Mouse (Mus musculus) heart, adult 8-10 months (tissue): ENCODE data around the gene Hoxd10. TPM values are rescaled to one million over a fixed set of nuclear protein-coding genes. Genes with fewer than 3 reads are reported as not detected.

Experiments
- DNase-seq: peaks from one replicate; pipeline ENCODE4 v3.0.0; 2022; ENCODE audit warnings: low spot score
- total RNA-seq, 4 experiments: library from RNA; stranded (reverse); gene quantifications; 2 replicates each; pipeline ENCODE4 v1.2.4; 2022

The Hoxd10 gene
- total RNA-seq, 4 experiments from 2014 or later, result 0.12 TPM; not detected in 3

DNA sequence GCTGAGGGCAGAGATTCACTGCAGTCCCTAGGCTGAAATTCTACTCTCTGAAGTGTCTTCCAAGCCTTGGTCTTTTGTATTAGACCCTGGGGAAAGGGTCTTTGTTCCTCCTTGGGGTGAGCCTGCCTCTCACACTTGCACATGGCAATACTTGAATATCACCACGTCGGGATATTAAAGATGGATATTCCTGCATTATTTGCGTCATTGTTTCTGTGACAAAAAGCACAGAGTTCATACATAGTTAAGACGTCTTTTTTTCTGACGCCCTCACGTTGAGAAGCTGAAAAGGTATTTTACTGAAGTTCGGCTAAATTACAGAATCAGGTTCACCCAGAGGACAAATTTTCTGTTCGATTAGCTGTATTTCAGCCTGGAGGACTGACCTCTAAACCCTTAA, 38.6 kb downstream of the Hoxd10 start:
- DNase-seq, result no peak

DNA sequence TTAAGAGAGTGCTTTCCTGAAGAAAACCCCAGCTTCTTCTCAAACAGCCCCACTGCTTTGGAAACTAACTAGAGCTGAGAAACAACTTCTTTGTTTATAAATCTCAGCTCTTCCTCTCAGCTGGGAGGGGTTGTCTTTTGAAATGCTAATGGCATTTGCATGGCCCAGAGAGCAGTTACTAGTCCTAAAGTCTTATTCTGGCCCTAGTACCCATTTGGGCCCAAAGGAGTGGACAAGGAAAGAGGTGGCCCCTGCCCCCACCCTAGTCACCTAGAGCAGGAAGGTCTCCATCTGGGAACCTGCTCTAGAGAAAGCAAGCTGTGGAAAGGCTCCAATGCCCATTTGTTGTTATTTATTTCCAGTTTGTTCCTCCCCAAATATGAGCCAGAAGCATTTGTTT, 39.3 kb downstream of the Hoxd10 start:
- DNase-seq, result no peak

DNA sequence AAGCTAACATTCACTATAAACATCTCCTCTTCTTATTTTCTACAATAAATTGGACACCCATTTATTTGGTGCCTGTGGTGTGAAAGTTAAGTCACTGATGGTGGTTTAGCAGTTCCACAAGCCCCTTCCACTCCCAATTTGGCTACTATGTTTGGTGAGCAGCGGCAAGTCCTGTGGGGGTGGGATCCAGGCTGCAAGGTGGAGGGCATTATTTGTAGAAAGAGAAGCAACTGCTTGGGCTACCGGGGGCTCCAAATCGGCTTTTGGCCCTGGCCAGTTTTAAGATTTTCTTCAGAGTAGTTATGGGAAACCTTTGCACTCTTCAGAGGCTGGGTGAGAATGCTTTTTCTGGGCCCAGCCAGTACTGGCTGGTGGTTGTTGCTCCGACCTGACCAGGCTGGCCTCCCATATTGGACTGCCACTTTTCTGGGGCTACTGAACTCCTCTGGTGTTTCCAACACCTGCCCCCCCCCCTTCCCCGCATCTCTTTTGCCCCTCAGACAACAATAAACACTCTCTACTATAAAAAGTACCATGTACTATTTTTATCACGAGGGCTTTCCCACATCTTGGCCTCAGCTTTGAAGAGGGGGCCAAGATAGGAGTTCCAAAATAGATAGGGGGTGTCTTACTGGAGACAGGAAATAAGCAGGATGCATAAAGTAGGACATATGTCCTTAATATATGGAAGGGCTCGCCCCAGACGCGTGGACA, 40.2 kb downstream of the Hoxd10 start:
- no peak for DNase-seq

DNA sequence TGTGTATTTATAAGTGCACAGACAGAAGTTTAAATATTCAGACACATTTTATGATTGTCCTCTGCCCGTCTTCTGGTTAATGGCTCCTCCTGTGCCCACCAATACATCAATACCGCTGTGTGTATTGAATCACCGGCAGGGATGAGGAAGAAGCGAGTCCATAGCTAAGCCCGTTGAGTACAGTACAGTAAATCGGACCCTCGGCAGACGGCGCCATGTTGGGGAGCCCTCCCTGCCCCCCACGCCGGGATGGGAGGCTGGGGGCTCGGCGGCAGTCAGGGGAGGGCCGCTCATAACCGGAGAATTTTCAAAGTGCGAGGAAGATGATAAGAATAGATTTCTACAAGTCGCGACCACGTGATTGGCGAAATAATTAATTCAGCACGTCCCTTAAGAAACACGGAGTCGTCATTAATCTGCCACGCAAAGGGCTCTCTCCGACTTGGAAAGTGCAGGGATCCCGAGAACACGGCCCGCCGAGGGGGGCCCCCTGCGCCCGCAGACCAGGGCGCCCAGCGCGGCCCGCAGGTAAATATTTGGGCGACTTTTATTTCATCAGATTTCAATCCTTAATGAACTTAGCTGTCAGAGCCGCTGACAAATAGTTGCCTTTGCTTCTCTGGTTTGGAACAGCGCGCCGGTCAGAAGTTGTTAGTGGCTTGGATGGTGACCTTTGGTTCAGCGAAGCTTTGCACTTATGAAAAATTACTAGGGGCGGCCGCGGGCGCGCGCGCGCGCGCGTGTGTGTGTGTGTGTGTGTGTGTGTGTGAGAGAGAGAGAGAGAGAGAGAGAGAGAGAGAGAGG, 41.0 kb downstream of the Hoxd10 start:
- DNase-seq, result no peak

DNA sequence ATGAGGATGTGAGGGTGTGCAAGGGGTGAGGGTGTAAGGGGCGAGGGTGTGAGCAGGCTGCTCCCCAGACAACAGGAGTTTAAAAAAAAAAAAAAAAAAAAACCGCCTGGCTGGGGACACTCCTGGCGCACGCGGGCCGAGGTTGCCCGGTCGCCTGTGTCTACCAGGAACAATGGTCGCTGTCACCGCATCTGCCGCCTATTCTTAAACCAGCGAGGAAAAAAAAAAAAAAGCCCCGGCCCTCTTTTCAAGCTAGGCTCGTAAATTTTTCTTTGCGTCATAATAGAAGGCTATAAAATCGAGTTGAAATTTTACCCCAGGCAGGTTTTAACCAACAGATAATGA, 41.6 kb downstream of the Hoxd10 start:
- DNase-seq, result no peak

DNA sequence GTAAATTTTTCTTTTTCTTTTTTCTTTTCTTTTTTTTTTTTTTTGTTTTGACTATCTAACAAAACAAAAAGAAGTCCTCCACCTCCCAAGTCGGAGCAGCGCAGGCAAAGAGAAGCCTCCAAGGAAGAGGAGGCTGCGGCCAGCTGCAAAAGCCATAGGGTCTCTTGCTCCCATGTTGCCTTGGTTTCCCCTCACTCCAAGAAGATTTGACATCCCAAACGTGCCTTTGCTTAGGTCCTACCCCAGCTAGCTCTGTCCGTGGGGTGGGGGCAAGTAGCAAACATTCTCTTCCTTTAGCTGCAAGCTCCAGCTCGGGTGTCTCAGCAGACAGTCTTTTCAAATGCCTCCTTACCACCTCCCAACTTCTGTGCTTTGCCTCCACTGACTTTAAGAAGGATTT, 42.0 kb downstream of the Hoxd10 start:
- DNase-seq, result no peak

DNA sequence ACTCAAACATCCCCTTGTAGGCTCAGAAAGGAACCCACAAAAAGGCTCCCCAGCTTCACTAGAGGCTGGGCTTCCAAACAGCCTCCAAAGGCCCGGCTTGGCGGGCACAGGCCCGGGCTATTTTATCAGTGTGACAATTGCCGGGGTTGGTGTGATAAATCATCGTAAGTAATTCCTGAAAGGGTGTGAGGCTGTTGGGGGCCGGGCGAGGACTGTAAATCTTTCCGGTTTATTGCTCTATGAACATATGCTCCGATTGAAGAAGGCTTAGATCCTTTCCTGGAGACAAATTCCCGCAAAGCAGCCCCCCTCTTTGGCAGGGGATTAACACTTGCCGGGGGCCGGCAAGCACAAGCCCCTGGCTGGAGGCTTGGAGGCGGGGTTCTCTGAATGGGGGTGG, 42.7 kb downstream of the Hoxd10 start:
- no peak for DNase-seq

DNA sequence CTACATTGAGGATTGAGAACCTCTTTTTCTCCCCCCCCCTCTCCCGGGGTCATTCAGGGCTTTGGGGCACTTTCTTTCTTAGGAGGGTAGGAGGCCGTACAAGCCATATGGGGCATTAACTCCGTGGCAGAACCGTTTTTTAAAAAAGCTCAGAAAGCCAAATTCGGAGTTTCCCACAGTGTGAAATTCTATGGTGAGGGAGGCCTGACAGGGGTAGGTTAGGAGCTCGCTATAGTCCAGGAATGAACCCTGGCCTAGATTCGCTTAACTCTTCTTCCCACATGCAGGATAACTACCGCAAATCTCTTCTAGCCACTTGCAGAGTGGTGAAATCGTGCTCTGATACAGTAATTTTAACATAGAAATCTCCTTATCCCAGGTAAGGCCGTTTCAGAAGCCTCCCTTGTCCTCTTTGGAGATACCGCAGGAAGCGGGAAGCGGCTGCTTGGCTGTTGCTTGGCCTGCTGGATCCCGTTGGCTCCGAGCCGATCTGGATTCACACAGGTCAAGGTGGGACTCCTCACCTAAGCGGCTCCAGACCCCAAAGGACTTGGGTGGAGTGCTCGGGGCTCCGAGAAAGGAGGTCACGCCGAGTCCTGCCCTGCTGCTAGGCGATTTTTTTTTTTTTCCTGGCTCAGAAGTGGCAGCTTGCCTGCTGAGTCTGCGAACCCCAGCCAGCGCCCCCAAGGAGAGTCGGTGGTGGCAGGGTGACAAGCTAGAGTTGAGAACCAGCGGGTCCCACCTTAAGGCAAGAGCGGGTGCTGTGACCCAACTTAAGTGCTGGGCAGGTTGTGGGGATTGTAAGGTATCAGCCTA, 43.5 kb downstream of the Hoxd10 start:
- DNase-seq, result no peak

DNA sequence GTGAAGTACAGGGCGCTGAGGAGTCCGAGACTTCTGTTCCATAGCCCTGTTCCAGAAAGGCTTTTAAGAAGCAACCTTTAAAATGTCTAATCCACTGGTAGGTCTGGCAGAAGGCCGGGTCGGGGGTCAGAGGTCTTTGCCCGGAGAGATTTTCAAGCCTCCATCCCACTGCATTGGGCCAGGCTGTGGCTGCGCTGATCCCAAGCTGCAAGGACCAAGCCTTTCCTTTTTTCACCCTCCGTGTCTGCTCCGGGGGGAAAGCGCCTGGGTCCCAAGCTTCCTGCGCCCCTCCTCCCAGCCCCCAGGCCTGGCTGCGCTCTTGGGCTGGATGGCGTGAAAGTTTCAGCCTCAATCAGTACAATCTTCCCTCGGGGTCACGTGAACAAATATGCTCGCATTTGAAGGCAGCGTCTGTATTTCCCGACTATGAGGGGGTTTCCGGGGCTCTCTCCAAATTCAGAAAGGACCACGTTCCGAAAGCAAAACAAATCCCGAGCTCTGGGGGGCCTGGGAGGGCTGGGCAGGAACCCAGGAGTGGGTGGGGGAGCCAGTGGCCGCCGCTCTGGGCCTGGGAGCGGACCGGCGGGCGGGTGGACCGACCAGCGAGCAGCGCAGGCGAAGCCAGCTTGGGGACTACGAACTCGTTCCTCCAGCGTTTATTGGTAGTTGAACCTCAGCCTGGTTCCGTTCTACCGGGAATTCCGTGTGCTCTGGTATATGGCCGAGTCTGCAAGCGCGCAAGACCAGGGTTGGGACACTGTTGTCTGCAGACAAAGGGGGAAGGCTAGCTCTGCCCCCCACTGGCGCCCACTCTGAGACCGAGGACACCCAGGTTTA, 44.3 kb downstream of the Hoxd10 start:
- DNase-seq, result no peak

DNA sequence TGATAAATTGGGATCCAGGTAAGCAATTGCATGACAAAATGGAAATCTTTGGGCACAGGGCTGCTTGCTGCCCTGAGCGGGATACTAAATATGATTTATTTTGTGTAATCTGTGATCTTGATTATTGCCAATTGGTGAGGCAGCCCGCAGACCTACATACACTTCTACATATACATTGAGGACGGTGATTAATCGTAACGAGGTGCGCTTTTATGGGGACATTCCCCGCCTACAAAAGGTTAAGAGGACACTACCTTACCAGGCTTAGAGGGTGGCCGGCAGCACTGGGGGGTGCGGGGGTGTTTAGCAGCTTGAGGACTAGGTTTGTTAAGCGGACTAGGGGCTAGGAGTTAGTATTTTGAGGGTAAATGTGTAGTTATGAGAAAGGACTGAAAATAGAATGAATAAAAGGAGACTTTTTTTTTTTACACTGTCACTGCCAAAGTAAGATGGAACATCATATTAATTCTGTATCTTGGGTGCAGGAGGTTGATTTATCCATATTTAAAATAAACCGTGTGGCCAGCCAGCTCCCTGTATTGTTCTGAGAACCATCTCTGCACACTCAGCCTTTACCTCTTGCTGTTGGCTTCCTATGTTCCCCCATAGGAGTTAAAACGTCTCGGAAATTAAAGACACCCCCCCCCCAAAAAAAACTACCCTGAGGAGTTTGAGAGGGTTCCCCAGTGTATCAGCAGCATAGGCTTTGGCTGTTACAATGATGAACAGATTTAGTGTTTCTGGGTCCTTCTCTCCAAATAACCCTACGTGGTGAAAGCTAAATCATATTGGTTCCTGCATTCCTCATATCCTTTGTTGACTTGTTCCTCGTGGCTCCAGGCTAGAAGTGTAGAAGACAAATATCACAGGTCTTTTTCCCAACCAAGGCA, 45.2 kb downstream of the Hoxd10 start:
- no peak for DNase-seq

DNA sequence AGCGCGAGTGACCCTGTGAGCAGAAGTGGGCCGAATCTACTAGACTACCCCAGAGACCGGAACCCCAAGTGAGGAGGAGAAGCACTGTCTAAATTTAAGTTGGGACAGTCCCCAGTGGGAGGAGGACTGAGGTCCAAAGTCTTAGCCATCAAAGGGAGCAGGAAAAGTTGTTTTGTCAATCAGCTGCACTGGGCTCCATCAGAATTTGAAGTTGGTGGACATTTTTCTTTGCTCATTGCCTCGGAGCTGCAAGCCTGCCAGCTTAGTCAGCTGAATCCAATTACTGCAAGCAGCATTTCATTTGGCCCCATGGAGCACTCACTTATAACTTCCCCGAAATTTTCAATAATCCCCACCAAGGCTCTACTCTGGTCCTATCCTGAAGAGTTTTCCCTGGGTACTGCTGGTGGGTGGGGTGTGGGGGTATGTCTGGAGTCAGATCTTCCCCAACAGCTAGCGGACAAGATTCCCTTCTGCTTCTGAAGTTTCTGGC, 45.9 kb downstream of the Hoxd10 start:
- DNase-seq, result no peak

DNA sequence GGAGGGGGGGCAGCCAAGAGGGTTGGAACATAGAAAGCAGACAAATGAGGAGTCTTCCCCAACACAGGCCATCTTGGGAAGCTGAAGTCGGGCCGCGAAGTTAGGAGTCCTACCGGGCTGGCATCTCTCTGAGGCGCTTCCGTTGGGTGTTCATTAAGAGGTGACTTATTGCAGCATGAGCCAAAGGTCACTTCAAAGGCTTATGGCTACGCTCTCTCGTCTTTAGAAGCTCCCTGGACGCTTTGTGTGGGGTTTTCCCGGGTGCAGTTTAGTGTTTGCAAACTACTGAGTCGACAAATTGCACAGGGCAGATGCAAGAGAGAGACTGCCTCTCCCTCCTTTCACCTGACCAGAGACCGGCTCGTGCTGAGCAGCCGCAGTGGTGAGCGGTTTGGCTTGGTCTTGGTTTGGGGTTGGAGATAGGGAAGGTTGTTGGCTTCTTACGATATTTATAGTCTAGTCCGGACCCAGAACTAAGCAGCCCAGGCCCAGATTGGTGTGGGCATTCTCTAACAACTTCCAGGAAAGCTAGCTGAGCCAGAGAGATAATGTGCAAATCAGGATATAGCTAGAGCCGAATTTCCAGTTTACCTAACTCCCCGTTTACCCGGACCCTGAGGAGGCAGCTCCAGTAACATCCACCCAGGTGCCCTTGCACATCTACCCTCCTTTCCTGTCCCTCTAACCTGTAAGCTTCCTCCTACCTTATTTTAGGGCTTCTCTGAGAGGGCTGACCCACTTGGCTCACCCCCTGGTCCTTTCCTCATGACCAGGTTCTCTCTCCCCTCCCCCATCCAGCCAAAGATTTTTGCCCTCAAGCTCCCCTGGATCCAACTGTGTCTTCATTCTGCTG, 47.1 kb downstream of the Hoxd10 start:
- no peak for DNase-seq

DNA sequence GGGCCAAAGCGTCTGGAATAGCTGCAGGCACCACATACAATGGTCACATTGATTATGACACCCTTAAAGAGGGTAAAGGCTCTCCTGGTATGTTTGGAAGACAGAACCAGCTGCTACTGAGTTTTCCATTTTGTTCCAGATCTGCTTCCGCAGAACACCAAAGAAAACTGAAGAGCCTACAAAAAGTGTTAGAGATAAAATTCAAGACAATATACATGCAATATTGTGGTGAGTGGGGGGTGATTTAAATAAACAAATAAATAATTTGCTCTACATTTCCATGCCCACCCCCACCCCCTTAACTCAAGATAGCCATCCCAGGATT, 47.7 kb downstream of the Hoxd10 start:
- DNase-seq, result no peak

DNA sequence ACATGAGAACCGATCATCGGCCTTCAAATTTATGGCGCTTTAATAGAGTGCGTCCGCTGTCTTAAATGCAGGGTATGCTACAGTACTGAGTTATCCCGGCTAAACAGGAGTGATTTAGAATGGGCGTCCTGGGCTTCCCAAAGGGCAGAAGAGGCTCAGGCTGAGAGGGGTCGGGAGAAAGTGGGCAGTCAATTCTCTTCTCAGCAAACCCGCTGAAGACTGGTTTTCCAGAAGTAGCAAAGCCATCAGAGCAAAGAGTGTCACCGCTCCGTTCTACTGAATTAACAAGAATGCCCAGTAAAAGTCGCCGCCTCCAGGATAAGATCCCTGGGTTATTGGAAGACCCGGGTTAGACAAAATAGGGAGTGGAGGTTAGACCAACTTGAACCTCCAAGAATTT, 48.1 kb downstream of the Hoxd10 start:
- DNase-seq, result no peak

DNA sequence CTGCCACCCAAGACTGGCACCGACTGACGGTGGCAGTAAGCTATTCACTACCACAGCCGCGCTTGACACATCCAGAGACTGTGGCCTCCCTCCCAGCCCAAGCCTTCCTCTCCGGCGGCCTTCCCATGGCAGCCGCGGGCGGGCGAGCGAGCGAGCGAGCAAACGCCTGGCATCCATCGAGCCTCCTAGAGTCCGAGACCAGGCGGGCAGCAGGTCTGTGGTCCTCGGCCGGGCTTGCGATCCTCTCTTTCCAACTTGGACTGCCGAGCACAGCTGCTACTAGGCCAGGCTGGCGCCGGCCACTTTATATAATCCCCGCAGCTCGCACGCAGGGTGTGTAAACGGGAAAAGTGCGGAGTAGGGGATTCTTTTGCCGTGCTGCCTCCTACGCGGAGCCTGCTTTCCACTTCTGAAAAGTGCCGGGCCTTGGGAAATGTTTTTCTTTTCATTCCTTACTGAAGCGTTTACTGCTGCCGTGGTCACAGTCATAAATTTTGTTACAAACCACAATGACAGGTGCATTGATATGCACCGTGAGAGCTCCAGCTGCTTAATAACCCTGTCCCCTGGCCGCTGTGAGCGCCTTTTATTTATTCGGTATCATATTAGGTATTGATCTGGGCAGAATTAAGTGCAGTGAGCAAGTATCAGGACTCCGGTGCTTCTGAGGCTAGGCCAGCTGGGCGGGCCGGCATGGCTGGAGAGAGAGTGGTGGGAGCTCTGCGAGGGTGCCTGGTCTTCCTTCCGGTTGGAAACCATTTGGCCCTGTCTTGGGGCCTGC, 48.8 kb downstream of the Hoxd10 start:
- DNase-seq, result no peak

DNA sequence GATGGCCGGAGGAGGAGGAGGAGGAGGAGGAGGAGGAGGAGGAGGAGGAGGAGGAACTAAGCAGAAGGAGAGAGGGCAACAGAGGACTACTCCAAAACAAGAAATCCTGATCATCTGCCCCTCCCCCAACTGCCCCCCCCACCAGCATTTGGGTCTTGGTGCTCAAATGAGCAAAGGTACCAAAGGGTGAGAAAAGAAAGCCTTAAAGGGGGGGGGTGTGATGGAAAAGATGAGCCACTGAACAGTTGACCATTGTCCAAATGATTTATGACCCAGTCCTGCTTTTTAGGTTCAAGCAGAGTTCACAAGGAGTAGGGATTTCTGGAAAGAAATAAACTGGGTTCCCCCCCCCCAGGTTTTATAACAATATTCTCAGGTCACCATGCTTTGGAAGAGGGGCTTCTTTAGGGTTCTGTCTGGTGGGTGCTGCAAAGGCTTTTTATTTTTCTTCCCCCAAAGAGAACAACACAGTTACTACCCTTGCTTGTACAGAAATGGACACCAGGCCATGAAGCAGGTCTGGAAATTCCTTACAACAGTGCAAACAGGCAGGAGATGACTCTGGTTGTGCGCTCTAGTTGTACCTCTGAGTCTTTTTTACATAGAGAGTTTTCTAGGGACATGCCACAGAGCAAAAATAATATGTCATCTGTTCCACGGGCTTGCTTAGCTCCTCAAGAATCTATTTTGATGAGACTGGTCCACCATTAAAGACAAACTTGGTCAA, 49.7 kb downstream of the Hoxd10 start:
- DNase-seq, result no peak

DNA sequence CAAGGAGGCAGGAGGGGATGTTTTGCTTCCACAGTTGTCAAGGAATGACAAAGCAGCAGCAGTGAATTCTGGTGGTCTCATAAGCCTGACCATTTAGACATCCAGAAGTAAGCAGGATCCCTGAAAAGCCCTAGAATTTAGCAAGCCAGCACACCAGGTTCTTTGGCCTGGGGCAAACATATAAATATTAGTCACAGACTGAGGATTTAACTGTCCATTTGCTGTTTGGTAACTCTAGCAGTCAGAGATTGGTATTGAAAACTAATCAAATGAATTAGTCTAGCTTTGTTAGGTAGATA, 50.2 kb downstream of the Hoxd10 start:
- DNase-seq, result no peak
